Mouse (Mus musculus) kidney, postnatal 14 days (tissue): Measurements from ENCODE around the gene Gse1.
A peak's percentile ranks its signal among the peaks of the same experiment; 100 is the strongest.

Experiments
- DNase-seq: peaks from one replicate; pipeline ENCODE4 v3.0.0; 2022; ENCODE audit warnings: mixed read lengths

Gse1 gene

GRCm38 (mm10) chr8:120213229-120213628 is 15.0 kb upstream of the Gse1 start:
- DNase-seq = no peak

DNA sequence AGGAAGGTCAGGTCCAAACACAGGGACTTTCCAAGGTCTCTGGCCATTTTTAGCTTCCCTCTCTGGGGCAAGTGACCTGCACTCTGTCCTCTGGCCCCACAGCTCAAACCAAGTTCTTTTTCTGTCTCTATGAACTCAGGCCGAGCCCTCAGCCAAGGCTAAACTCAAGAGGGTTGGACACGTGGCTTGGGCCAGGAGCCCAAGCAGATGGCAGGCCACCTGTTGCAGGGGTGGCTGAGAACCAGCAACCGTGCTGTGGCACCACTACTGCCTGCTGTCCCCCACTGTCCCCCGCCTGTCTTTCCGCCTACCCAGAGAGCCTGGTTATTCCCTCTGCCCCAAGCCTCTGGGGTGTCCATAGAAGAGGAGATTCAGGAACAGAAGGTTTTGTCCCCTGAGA is 14.3 kb upstream of the Gse1 start:
- no peak for DNase-seq

- DNase-seq = no peak
These were observed 12.7 kb upstream of the Gse1 start for GRCm38 (mm10) chr8:120215416-120216141.

DNA sequence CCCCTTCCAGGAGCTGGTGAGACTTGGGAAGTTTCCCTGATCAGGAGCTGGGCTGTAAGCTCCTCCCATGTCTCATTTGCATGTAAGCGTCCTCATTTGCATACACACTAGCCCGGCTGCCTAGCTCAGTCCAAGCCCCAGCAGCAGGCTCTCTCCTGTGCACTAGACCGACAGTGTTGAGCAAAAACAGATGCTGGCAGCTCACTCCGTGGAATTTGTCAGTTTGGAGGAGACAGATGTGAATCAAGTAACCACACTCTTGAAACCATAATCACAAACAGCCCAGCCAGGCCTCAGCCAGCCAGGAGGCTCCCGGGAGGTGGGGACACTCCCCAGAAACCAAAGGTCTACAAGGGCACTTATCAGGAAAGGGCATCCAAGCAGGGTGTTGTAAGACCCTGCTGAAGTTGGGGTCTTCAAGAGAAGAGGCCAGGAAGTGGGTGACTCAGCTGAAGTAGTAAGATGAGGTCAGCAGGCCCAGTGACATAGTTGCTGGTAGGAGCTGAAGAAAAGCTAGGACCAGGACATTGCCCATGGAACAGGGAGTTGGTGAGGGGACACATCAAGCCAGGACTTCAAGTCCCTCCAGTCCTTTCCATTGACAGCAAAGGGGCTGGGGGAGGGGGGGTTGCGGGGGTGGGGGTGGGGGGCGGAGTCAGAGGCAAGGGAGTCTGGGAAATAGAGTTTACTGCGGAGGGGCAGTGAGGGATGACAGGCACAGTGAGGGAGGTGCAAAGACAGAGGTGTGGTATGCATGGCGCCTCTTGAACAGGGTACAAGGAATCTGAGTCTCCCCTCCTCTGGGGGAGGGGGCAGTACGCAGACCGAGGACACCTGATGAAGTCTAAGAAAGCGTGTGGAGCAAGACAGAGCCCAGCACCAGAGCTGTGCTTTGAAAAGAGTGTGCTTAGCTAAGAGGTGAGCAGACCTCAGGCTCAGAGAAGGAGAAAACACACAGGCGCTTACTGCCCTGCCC is 11.1 kb upstream of the Gse1 start:
- DNase-seq = peak; percentile 69

DNA sequence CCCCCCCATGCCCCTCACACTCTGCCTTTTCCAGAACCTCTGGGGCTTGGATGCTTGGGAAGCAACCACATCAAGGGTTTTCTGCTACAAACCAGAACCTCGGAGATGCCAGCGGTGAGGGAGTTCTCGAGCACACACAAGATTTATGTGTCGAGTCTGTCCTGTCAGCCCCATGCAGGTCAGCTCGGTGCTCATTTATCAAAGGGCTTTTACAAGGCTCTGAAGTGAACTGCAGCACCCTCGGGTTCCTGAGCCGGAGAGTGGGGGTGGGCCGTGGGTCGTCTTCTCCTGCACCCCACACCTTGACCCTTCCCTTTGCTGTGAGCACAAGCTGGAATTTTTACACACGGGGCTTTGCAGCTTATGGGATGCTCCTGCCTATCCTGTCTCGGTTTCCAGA is 5.7 kb upstream of the Gse1 start:
- no peak for DNase-seq

DNA sequence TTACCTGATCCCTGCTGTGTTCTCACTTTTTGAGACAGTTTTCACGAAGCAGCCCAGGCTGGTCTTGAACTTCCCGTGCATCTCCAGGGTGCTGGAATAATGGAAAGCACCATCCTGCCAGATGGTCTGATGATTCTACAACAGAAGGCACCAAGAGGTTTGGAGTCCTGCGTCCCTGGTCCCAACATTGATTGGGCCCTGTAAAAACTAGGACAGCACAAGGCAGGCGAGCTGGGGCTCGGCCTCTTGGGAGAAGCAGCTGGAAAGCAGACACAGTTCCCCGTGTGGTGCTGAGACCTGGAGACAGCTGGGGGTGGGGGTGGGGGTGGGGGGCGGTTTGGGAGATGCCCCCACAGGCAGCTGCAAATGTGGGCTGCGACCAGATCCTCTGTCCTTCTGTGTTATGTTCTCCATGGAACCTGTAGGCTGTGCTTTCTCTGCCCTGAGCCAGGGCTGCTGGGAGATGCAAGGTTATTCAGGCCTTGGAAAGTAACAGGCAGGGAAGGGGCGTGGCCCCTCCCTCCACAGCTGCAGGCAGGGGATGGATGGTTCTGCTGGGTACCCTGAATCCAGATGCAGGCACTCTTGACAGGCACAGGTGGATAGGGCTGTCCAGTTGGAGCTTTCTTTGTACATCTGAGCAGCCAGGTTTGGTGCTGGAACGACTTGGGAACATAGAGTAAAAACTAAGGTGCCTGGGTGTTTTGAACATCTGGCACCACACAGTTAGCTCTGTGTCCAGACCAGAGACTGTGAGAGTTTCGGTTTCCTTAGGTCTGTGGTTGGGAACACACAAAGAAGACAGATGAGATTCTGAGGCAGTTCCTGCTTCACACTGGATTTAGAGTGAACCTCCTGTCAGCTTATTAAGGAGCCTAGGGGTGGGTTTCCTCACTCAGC is 3.5 kb upstream of the Gse1 start:
- DNase-seq = no peak

- no peak for DNase-seq
These were observed 2.7 kb upstream of the Gse1 start for GRCm38 (mm10) chr8:120225421-120226151.

- DNase-seq = no peak
These were observed 1.3 kb upstream of the Gse1 start for GRCm38 (mm10) chr8:120226700-120227577.

DNA sequence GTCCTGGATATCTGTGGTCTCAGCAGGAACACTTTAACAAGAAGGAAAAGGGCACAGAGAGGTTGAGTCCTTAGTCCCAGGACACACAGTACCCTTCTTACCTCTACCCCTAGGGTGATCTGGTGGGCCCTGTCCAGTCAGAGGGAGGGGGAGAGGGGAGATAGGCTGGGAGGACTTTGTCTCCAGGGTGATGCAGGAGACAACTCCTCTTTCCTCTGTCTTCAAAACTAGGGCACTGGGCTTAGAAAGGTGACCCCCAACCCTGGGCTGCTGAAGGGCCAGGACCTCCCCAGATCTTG is 729 bp upstream of the Gse1 start:
- DNase-seq = no peak

DNA sequence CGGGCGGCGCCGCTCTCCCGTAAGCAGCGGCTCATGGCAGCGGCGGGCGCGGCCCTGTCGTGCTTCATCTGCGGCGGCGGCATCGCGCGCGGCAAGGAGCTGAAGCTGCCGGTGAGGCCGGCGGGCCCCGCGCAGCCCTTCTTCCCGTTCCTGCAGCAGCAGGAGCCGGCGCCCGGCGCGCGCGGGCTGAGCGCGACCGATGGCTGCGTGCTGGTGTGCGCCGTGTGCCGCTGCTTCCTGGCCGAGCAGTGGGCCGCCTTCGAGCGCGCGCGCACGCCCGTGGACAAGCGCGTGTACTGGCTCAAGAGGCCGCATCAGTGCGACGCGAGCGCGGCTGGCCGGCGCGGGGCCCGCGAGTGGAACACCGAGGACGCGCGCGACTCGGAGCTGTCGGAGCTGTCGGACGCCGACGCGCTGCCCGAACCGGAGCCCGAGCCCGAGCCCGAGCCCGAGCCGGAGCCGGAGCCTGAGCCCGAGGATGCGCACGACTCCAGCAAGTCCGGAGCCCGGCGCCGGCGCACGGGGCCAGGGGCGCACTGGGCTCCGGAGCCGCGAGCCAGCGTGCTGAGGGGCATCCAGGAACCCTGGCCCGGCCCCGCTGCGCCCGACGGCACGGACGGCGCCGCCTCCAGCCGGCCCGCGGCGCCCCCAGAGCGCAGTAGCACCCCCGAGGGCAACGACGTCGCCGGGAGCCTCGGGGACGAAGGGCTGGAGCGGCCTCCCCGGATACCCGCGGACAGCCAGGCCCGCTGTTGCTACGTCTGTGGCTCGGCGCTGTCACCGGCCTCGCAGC is 721 bp downstream of the Gse1 start:
- DNase-seq = peak; percentile 52

DNA sequence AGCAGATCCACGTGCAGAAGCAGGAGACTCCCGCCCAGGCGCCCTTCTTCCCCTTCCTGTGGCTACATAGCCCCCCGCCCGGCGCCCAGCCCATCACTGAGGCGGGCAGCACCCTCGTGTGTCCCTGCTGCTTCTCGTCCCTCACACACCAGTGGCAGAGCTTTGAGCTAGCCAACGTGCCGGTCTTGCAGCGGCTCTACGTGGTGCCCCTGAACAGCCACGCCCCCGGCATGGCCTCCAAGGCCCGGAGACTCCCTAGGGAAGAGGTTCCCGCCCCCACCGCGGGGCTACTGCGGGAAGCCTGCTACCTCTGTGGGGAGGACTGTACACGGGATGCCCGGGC is 1.3 kb downstream of the Gse1 start:
- peak; percentile 40 for DNase-seq

- no peak for DNase-seq
These were observed 1.8 kb downstream of the Gse1 start for GRCm38 (mm10) chr8:120230081-120230480.

DNA sequence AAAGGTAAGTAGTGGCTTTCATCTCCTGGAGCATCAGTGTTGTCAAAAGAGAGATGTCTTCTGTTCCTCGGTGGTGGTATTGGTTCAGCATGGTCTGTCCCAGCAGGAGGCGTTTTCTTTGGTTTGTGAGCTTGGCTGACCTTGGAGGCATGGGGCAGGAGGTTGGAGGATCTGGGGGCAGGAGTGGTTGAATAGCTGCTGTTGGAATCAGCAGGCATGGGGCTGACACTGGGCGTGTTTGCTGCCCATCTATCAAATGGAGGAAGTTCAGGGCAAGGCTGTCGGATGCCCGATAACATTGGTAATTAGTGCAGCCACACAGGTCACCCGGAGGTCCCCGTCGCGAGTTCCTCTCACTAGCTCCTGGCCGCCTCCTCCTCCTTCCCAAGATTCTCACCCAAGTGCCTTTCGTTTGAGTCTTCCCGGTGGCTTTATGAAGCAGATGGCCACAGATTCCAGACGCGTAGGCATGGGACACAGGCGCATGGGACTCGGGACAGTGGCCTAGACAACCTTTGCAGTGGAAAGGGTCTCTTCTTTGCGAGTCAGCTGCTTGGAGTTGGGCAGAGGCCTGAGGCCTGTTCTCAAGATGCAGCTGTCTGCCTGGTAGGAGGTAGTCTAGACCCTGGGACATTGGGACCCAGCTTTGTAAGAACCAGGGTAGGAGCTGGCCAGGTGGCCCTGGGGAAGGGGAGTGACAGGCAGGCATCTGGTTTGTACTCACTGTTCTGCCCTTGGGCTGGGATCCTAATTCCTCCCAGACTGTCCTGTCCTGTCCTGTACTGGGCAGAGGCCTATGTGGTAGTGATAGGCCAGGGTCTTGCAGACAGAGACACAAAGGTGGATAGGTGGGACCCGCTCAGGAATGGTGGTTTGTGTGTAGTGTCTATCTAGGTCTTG is 2.7 kb downstream of the Gse1 start:
- DNase-seq = peak; percentile 72

GRCm38 (mm10) chr8:120231870-120232269 is 3.6 kb downstream of the Gse1 start:
- no peak for DNase-seq

- DNase-seq = no peak
These were observed 4.1 kb downstream of the Gse1 start for GRCm38 (mm10) chr8:120232398-120232797.

GRCm38 (mm10) chr8:120232913-120233312 is 4.7 kb downstream of the Gse1 start:
- DNase-seq = peak; percentile 56

DNA sequence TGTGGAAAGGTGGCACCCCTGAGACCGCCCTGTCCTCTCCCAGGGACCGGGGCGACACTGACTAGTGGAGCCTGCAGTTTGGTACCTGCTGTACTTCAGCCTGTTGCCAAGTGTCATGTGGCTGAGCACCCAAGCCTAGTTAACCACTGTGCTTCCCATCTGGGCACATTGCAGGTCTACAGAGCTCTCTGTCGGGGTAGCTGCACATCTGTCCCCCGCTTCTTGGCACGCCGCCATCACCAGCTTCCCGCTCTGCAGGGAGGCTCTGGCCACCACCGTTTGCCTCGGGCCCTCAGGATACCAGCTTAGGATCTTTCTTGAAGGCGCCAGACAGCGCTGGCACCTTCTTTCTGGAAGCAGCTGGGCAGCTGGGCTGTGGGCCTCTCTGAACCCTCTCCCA is 6.2 kb downstream of the Gse1 start:
- DNase-seq = peak; percentile 43

GRCm38 (mm10) chr8:120234866-120235265 is 6.6 kb downstream of the Gse1 start:
- no peak for DNase-seq

DNA sequence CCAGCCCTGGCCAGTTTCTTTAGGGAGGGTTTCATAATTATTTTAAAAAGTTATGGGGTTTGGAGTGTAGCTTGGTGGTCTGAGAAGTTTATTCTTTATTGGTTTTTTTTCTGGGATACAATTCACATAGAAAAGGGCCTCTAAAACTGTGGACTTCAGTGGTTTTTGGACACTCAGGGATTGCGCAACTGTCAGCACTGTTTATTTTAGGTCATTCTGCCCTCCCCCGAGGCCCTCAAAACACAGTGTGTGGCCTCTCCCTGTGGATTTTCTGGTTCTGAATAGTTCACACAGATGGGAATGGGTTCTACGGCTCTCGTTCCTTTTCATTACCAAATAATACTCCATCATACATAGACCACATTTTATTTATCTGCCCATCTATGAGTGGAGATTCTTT is 15.0 kb downstream of the Gse1 start:
- no peak for DNase-seq
